Mouse (Mus musculus): ENCODE measurements around the gene Guca1b.
A peak's percentile ranks its signal among the peaks of the same experiment; 100 is the strongest.

Guca1b gene

GRCm38 (mm10) chr17:47385145-47385544 is at the start of gene Guca1b:
Guca1b (plus strand) TSS chr17:47385393.
- no peak for DNase-seq (ENCODE audit: low spot score in 2 of 2)

- DNase-seq (ENCODE audit: low spot score in 2 of 2): no peak
Measured at GRCm38 (mm10) chr17:47343121-47343520, 42.1 kb upstream of the Guca1b start.

DNA sequence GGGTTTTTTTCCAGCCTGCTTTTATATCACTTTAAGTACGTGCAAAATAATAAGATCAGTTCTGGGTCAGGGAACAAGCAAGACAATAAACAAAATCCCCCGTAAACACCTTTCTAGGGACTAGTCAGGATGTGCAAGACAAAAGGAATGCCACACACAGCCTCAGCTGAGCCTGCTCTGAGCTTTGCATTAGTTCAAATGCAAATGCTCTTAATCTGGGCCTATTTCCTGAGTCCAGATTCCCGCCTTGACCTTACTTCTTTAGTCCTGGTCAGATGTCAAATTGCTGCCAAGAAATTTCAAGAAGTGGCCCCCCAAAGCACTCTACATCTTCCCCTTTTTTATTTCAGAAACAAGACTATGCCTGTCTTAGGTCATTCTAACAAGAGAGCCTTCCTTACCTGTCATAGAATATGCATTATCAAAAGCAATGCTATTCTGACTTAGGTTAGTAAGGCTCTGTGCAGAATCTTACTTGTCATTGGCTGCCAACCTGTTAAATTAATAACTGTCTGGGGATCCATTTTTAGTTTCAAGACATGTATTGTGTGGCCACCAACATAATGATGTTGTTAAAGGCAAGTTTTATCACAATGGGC is 35.4 kb upstream of the Guca1b start:
- DNase-seq (ENCODE audit: low spot score in 2 of 2): no peak

- DNase-seq (ENCODE audit: low spot score in 2 of 2): peak; percentile 14 to 32
Measured at GRCm38 (mm10) chr17:47359964-47360363, 25.2 kb upstream of the Guca1b start.

DNA sequence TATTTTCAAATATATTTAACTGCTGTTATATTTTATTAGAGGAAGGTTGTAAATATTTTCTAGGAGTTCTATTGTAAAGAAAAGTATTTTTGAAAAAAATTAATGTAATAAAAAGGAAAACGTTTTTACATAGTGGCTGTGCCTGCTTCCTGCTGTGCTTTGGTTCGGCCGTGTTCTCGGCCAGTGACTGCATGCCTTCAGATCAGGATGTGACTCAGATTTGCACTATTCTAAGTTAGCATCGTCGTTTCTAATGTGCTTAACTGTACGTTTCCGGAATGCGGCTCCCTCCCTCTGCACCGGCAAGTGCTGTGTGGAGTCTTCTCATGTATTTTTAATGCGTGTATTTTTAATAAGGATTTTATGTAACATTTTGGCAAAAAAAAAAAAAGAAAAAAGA is 23.9 kb upstream of the Guca1b start:
- DNase-seq (ENCODE audit: low spot score in 2 of 2): no peak

- peak; percentile 86 to 87 for DNase-seq (ENCODE audit: low spot score in 2 of 2)
Measured at GRCm38 (mm10) chr17:47368401-47369086, 16.6 kb upstream of the Guca1b start, which contains the start of gene Mrps10. Mrps10 (plus strand) TSS chr17:47368887.

GRCm38 (mm10) chr17:47369087-47369443 is 16.1 kb upstream of the Guca1b start:
- no peak for DNase-seq (ENCODE audit: low spot score in 2 of 2)

GRCm38 (mm10) chr17:47371451-47371850 is 13.7 kb upstream of the Guca1b start:
- DNase-seq (ENCODE audit: low spot score in 2 of 2): peak; percentile 38 to 53

- no peak for DNase-seq (ENCODE audit: low spot score in 2 of 2)
Measured at GRCm38 (mm10) chr17:47373991-47374390, 11.2 kb upstream of the Guca1b start.

GRCm38 (mm10) chr17:47376779-47377280 is 8.4 kb upstream of the Guca1b start:
- no peak for DNase-seq (ENCODE audit: low spot score in 2 of 2)

DNA sequence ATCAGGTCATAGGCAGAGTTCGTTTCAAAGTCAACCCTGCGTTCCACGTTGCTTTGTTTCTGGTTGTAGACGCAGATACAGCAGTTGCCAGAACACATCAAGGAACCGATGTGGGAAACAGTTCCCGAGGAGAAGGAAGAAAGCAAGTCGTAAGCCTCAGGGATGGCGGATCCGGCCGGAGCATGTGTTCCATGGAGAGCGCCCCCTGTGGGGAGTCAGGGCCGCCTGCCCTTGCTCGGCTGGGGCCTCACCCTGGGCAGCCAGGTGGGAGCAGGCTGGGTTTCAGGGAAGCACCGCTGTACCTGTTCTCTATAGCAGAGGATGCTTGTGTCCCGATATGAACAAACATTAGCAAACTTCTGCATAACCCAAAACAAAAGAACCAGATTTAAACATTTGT is 7.1 kb upstream of the Guca1b start:
- no peak for DNase-seq (ENCODE audit: low spot score in 2 of 2)

- no peak for DNase-seq (ENCODE audit: low spot score in 2 of 2)
Measured at GRCm38 (mm10) chr17:47381917-47382316, 3.3 kb upstream of the Guca1b start.

DNA sequence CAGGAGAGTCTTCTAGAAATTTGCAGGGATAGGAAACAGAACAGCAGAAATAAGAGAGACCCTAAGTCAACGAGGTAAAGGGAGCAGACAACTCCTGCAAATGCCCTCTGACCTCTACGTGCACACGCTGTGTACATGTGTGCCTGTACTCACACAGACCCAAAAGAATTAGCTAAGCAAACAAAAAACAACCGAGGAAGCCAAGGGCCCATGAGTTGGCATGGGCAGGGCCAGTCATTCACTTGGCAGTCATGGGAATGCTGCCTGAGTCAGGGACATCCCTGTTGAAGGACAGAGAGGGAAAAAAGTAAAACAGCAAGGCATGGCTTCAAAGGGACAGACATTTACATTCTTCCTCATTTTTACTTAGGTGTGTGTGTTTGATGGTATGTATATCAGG is 1.9 kb upstream of the Guca1b start:
- DNase-seq (ENCODE audit: low spot score in 2 of 2): no peak

- DNase-seq (ENCODE audit: low spot score in 2 of 2): no peak
Measured at GRCm38 (mm10) chr17:47384064-47384463, 1.1 kb upstream of the Guca1b start.

DNA sequence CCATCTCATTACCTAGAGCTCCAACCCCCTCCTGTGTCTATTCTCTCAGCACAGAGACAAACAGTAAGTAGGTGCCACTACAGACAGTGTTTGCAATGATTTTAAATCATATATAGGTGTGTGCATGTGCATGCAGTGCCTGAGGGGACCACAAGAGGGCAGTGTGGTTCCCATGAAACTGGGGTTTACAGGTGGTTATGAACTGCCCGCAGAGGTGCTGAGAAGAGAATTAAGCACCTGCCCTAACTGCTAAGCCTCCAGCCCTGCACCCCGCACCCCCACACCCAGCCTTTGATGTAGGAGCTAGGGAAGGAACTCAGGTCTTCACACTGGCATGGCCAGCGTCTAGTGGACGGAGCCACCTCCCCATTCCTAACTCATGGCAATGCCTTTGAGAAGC is 1.5 kb downstream of the Guca1b start:
- DNase-seq (ENCODE audit: low spot score in 2 of 2): peak; percentile 24 to 36

DNA sequence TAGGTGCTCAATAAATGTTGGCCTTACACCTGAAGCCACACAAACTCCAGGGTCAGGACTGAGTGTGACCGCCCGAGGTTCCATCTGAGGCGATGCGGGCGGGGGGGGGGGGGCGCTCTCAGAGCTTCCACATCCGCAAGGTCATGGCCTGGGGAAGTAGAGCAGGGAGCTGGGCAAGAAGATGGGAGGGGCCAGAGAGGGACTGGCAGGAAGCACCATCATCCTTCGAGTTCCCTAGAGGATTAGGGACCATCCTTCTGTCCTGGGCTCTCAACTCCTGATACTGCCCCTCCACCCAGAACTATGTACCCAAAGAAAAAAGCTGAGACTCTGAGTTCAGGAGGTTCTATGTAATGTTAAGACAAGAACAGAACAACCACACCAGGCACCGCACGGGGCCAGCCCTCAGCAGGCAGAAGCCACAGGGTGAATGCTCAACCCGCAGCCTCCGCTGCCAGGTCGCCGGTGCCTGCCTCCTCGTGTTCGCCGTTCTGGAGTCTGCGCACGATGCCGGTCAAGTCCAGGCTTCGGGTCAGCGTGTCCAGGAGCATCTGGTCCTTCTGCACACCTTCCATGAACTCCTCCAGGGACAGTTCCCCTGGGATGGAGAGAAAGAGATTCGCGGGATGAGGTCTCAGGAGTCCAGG is 9.2 kb downstream of the Guca1b start:
- DNase-seq (ENCODE audit: low spot score in 2 of 2): no peak

- DNase-seq (ENCODE audit: low spot score in 2 of 2): peak; percentile 19 to 41
Measured at GRCm38 (mm10) chr17:47395376-47395913, 10.3 kb downstream of the Guca1b start.

DNA sequence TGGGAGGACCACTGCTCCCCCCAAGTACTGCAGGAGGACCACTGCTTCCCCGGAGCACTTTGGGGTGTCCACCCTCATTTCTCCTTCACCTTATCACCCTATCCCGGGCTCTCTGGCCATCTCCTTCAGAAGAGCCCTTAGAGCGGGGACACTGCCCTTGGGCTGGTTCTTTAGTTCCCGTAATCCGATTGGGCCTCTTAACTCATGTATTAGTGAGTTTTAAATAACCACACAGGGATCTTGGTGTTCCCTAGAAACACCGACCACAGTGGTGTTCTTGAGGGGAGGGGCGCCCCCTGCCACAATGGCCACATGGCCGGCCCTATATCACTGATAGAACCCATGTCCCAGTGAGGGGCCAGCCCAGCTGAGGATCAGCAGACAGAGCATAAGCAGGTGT is 13.9 kb downstream of the Guca1b start:
- DNase-seq (ENCODE audit: low spot score in 2 of 2): no peak

GRCm38 (mm10) chr17:47400451-47400850 is 15.3 kb downstream of the Guca1b start, which contains the start of gene Guca1a:
Guca1a (minus strand) TSS chr17:47400584.
- no peak for DNase-seq (ENCODE audit: low spot score in 2 of 2)

DNA sequence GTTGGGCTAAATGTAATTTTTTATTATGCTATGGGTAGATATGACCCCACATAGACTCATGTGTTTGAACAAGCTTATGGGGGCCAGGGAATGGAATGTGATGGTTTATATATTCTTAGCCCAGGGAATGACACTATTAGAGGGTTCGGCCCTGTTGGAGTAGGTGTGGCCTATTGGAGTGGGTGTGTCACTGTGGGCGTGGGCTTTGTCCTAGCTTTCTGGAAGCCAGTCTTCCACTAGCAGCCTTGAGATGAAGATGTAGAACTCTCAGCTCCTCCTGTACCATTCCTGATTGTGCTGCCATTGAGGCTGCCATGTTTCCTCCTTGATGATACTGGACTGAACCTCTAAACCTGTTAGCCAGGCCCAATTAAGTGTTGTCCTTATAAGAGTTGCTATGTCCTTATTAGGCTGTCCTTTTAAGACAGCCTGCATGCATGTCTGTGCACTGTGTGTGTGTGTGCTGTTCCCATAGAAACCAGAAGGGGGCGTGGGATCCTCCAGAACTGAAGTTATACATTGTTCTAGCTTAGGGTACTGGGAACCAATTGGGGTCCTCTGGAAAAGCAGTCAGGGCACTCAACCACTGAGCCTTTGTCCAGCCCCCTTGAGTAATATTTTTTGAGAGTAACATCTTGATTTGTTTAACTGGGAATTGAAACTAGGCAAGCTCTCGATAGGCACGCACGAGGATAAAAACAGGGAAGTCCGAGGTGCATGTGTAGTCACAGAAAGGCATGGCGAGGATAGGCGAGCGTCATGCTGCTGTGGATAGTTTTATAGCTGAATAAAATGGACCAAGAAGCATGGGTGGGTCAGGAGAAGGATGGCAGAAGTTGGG is 22.7 kb downstream of the Guca1b start:
- no peak for DNase-seq (ENCODE audit: low spot score in 2 of 2)

DNA sequence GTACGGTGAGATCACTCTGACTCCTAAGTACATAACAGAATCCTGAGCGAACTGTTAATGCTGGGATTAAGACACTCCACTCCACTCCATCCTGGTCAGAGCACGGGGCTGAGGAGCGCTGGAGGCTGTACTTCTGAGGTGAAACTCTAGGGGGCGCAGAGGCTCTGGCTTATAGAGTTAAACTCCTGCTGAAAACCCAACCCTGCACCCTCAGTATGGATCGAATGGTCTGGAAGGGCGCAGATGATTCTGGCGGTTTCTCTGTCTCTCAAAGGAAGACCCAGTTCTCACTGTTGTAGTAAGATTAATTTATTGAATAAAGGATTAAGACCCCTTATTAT is 23.3 kb downstream of the Guca1b start:
- DNase-seq (ENCODE audit: low spot score in 2 of 2): peak; percentile 24 to 27

Data from spleen, postnatal 36 days (tissue).